Mouse (Mus musculus): ENCODE data around the gene Olfr628.
"Not testable (repeated sequence)": the region's sequence is repeated elsewhere in the genome, so short reads cannot be mapped to it uniquely, and the experiment has no call there.

Olfr628 gene

DNA sequence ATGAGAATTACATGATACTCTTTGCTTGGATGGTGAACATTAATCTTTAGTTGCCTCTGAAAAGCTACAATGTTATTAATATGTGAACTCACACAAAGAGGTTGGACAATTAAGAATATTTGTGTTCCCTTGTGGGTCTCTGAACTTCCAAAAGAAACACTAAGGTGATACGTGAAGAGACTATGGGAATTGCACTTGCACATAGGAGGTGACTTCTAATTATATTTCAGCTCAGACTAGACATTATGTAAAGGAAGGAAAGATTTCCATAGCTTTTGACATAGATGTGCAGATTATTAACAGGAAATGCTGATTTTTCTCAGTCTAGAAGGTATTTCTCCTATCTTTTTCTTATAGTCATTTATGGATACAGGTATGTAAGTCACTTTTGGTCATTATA, at the start of gene Olfr628:
Gene Olfr628 (plus strand): TSS at position 301 of the 400 bp plus-strand sequence.
- no peak for DNase-seq

DNA sequence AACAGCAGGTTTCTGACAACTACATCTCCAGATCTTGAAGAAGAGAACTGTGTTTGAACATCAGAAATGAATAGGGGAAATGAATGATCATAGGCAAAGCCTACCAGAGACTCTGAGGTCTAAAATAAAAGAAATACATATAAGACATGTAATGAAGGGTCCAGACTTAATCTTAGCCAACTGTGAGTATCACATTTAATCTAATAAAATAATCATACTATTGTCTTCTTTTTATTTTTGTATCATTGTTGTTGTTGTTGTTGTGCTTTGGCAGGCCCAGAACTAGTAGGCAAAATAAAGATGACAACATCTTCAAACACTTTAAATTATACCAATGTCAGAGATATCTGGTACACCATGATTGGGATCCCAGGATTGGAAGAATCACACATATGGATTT, 47.8 kb upstream of the Olfr628 start, which contains the start of gene Olfr625-ps1:
Gene Olfr625-ps1 (plus strand): TSS at position 301 of the 400 bp plus-strand sequence.
- DNase-seq, result no peak

DNA sequence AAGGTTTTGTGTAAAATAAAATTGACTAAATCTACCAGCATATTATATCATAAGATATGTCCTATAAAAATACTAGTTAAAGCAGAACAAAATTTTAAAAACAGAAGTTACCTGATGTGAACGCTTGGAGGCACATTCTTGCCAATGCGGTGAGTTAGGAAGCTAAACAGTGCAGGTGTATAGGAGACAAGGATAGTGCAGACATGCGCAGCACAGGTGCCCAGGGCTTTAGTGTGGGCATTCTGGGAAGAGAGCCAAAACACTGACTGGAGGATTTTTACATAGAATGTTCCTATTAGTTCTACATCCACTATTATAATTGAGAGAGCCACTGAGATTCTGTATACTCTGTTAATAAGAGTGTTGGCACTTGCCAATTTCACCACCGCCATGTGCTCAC, 30.7 kb upstream of the Olfr628 start:
- no peak for DNase-seq

DNA sequence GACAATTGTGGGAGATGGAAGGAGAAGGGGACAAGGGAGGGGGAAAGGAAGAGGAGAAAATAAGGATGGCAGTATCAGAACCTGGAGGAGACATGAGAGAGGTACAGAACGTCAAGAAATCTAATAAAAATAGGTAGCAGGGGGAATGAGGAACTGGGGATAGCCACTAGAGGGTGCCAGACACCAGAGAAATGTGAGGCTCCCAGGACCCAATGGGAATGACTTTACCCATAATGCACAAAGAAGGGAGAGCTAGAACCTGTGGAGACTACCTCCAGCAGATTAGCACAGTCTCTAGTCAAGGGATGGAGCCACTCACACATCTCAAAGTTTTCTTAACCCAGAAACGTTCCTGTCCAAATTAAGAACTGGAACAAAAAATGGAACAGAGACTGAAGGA, 18.1 kb upstream of the Olfr628 start:
- DNase-seq, result no peak

DNA sequence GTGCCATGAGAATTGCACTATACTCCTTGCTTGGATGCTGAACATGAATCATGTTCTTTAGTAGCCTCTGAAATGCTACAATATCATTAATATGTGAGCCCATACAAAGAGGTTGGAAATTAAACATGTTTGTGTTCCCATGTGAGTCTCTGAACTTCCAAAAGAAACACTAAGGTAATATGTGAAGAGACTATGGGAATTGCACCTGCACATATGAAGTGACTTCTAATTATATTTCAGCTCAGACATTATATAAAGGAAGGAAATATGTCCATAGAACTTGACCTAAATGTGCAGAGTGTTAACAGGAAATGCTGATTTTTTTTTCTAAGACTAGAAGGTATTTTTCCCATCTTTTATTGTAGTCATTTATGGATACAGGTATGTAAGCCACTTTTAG, 15.8 kb upstream of the Olfr628 start, which contains the start of gene Olfr243:
Gene Olfr243 (plus strand): TSS at position 301 of the 400 bp plus-strand sequence.
- DNase-seq, result no peak

DNA sequence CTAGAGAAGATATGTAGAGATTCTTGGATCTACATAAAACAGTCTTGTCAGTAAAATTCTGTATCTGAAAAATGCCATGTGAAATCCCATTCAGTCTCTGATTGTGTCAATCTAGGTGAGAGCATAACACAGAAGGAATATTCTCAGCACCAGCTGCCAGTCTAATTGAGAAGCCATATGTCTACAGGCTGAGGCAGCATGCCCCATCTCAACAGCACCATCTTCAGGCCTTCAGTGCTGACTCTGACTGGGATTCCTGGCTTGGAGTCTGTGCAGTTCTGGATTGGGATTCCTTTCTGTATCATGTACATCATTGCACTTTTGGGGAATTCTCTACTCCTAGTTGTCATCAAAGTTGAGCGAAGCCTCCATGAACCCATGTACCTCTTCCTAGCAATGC, 13.8 kb upstream of the Olfr628 start:
- DNase-seq, result not testable (repeated sequence)

DNA sequence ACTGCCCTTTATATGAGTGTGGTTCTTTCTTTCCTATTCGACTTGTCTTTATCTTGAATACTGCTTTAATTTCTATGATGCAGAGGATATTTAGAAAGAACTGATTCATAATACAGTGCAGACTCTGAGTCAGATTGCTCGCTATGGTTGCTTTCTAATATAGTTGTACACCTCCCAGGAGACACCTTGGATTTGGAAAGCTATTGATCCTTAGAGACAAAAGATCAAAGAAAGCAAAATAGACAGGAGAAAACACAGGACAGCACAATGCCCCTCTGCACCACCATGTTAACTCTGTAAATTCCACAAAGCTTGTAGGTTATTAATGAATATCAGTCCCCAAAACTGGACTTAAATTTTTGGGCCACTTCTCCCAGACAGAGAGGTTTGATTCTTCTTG, 14.7 kb downstream of the Olfr628 start, which contains the start of gene Olfr629:
Gene Olfr629 (minus strand): TSS at position 101 of the 400 bp plus-strand sequence.
- DNase-seq, result no peak

DNA sequence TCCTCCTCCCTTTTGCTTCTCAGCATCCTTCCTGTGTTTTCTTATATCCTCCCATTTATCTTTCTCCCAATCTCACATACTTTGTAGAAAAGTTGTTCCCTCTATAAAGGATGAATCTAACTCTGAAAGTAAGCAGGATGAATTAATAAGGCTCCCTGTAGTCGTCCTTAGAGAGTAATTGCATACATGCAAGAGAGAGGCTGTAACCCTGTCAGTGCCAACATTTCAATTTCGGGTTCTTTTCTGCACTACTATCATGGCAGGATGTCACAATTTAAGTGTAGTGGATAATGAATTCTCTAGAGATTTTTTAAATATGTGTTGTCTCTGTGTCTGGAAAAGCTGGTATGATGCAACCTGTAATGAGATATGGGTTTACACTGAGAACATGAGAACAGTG, 27.1 kb downstream of the Olfr628 start, which contains the start of gene Olfr630:
Gene Olfr630 (minus strand): TSS at position 101 of the 400 bp plus-strand sequence.
- DNase-seq, result no peak

DNA sequence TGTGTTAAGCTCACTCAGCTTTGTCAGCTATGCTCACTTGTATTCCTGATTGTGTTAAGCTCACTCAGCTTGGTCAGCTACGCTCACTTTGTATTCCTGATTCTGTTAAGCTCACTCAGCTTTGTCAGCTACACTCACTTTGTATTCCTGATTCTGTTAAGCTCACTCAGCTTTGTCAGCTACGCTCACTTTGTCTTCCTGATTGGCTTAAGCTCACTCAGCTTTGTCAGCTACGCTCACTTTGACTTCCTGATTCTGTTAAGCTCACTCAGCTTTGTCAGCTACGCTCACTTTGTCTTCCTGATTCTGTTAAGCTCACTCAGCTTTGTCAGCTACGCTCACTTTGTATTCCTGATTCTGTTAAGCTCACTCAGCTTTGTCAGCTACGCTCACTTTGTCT, 32.0 kb downstream of the Olfr628 start:
- not testable (repeated sequence) for DNase-seq

DNA sequence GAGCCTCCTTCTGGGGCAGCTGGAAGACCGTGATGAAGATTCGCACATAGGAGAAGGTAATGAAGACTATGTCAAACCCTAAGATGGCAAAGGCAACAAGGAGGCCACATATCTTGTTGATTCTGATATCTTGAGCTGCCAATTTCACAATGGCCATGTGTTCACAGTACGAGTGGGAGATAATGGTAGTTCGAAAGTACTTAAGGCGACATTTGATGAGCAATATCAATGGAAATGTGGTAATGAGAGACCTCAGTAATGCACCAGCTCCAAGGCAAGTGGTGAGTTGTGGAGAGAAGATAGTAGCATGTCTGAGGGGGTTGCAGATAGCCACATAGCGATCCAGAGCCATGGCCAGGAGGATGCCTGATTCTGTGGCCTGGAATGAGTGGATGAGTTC, 37.5 kb downstream of the Olfr628 start:
- DNase-seq, result not testable (repeated sequence)

DNA sequence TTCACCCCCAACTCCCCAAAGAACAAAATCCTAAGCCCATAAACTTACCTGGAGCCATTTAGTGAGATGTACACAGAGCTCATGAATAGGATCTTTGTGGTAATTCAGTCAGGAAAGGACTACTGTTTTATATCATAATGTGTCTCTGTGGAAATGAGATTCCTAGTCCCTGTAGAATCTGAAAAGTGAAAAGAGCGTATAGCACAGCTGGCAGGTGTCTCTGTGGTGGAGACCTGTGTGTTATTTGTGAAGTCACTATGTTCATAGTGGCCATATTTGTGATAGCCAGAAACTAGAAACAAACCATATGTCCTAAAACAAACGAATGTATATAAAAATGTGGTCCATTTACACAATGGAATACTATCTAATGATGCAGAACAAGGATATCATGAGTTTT, 41.3 kb downstream of the Olfr628 start, which contains the start of gene Olfr69:
Gene Olfr69 (minus strand): TSS at position 101 of the 400 bp plus-strand sequence.
- DNase-seq, result no peak

DNA sequence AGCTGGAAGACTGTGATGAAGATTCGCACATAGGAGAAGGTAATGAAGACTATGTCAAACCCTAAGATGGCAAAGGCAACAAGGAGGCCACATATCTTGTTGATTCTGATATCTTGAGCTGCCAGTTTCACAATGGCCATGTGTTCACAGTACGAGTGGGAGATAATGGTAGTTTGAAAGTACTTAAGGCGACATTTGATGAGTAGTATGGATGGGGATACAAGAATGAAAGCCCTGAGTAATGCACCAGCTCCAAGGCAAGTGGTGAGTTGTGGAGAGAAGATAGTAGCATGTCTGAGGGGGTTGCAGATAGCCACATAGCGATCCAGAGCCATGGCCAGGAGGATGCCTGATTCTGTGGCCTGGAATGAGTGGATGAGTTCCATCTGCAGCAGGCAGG, 47.5 kb downstream of the Olfr628 start:
- not testable (repeated sequence) for DNase-seq

DNA sequence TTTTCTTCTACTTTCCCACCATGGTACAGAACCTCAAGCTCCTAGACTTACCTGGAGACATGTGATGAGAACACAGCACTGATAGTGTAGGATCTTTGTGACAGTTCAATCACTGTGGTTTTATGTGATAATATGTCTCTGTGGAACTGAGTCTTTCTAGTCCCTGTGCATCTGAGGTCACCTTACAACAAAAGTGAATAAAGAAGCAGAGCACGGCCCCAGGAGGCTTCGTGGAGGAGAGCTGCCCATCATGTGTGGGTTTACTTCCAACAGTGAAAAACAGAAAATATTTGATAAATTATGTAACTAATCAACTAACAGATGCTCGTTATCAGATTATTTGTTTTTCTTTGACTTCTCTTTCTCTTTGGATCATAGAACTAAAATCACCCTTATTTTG, 49.4 kb downstream of the Olfr628 start, which contains the start of gene Olfr68:
Gene Olfr68 (minus strand): TSS at position 101 of the 400 bp plus-strand sequence.
- DNase-seq, result no peak

Data from kidney, postnatal 25 days (tissue).